Mouse (Mus musculus): ENCODE data around the gene Grm2.

Grm2 gene

GRCm38 (mm10) chr9:106655884-106656720, at the start of gene Grm2:
Grm2 (minus strand) TSS chr9:106656082.
- DNase-seq: peak; percentile 71 to 77

GRCm38 (mm10) chr9:106692973-106693481, 37.1 kb upstream of the Grm2 start:
- DNase-seq: no peak

- no peak for DNase-seq
Observed at GRCm38 (mm10) chr9:106688834-106689233, 33.0 kb upstream of the Grm2 start.

- DNase-seq: peak; percentile 83 to 89
Observed at GRCm38 (mm10) chr9:106686983-106687650, 31.2 kb upstream of the Grm2 start.

GRCm38 (mm10) chr9:106685249-106686101, 29.6 kb upstream of the Grm2 start, which contains the start of gene Tex264:
Tex264 (minus strand) TSS chr9:106685927.
- peak; percentile 92 to 96 for DNase-seq

GRCm38 (mm10) chr9:106684918-106685248, 29.0 kb upstream of the Grm2 start:
- no peak for DNase-seq

GRCm38 (mm10) chr9:106684093-106684872, 28.4 kb upstream of the Grm2 start:
- DNase-seq: no peak

GRCm38 (mm10) chr9:106681026-106681425, 25.1 kb upstream of the Grm2 start:
- DNase-seq: no peak

GRCm38 (mm10) chr9:106678242-106678641, 22.4 kb upstream of the Grm2 start:
- DNase-seq: no peak

- DNase-seq: no peak
Observed at GRCm38 (mm10) chr9:106677702-106678101, 21.8 kb upstream of the Grm2 start.

- DNase-seq: no peak
Observed at GRCm38 (mm10) chr9:106676571-106676970, 20.7 kb upstream of the Grm2 start.

GRCm38 (mm10) chr9:106675965-106676364, 20.1 kb upstream of the Grm2 start:
- DNase-seq: no peak

GRCm38 (mm10) chr9:106675480-106675879, 19.6 kb upstream of the Grm2 start:
- peak; percentile 81 to 91 for DNase-seq

- DNase-seq: no peak
Observed at GRCm38 (mm10) chr9:106673860-106674259, 18.0 kb upstream of the Grm2 start.

GRCm38 (mm10) chr9:106664856-106665255, 9.0 kb upstream of the Grm2 start:
- no peak for DNase-seq

- DNase-seq: no peak
Observed at GRCm38 (mm10) chr9:106664433-106664832, 8.6 kb upstream of the Grm2 start.

GRCm38 (mm10) chr9:106663200-106663599, 7.3 kb upstream of the Grm2 start:
- DNase-seq: no peak

- DNase-seq: no peak
Observed at GRCm38 (mm10) chr9:106659935-106660334, 4.1 kb upstream of the Grm2 start.

- DNase-seq: no peak
Observed at GRCm38 (mm10) chr9:106659441-106659840, 3.6 kb upstream of the Grm2 start.

- no peak for DNase-seq
Observed at GRCm38 (mm10) chr9:106657592-106657991, 1.7 kb upstream of the Grm2 start.

GRCm38 (mm10) chr9:106656820-106657219, 938 bp upstream of the Grm2 start:
- no peak for DNase-seq

GRCm38 (mm10) chr9:106652720-106653119, 3.2 kb downstream of the Grm2 start:
- no peak for DNase-seq

Measured in kidney, postnatal 25 days (tissue).